Mouse (Mus musculus) left cerebral cortex, postnatal 36 days (tissue): Measurements from ENCODE around the gene Fkbp7. TPM values are rescaled to one million over a fixed set of nuclear protein-coding genes. Genes with fewer than 3 reads are reported as not detected.

Experiments
- total RNA-seq, 2 experiments: library from RNA; stranded (reverse); gene quantifications; 2 replicates each; pipeline ENCODE4 v1.2.3; 2021

Fkbp7 gene
- total RNA-seq, 2 experiments from 2014 or later: 3.6 to 6.1 TPM

Other genes starting within 250 kb of the Fkbp7 start
- 10 to 100 TPM; 13.7 to 14.6 TPM for gene Prkra, start 25.1 kb downstream of the Fkbp7 start, total RNA-seq
- gene Pjvk, start 24.6 kb downstream of the Fkbp7 start, total RNA-seq: under 1 TPM in 1 of 2 experiments, not detected in 1; 0.35 TPM
- gene Plekha3, start 2.2 kb upstream of the Fkbp7 start, total RNA-seq: 10 to 100 TPM; 36.4 to 38.9 TPM